Mouse (Mus musculus) MEL (cell line): Measurements from ENCODE around the gene Podxl. TPM values are rescaled to one million over a fixed set of nuclear protein-coding genes. Genes with fewer than 3 reads are reported as not detected.

Experiments
- DNase-seq: peaks from one replicate; pipeline ENCODE4 v3.0.0; 2011; ENCODE audit warnings: low read depth, low spot score
- H3K27ac ChIP-seq: 2 replicates; pipeline ENCODE4 v1.5.1; 2012; ENCODE audit warnings: low read depth, mild to moderate bottlenecking, control low read depth, low read length, moderate library complexity; ENCODE audit not compliant: control insufficient read depth
- H3K27me3 ChIP-seq, 2 experiments: fragments of 150-350 bp in 1 of 2; sonication (generic) in 1 of 2; 2 replicates each; pipeline ENCODE4 v1.6.1; 2012; ENCODE audit warnings: low read length in 2 of 2, mild to moderate bottlenecking in 2 of 2, improper control_type of control experiment in 1 of 2, moderate library complexity in 1 of 2; ENCODE audit not compliant: insufficient read depth in 2 of 2, control insufficient read depth in 1 of 2
- H3K36me3 ChIP-seq, 2 experiments: 2 replicates each; pipeline ENCODE4 v1.6.1; 2012 to 2014; ENCODE audit warnings: low read length in 2 of 2, improper control_type of control experiment in 1 of 2, inconsistent platforms in 1 of 2, mild to moderate bottlenecking in 1 of 2; ENCODE audit not compliant: insufficient read depth in 2 of 2, control insufficient read depth in 1 of 2
- H3K4me1 ChIP-seq, 2 experiments: fragments of 150-350 bp in 1 of 2; sonication (generic) in 1 of 2; 2 replicates each; pipeline ENCODE4 v1.6.1; 2012; ENCODE audit warnings: low read length in 2 of 2, improper control_type of control experiment in 1 of 2, mild to moderate bottlenecking in 1 of 2; ENCODE audit not compliant: insufficient read depth in 2 of 2, control insufficient read depth in 1 of 2
- H3K4me3 ChIP-seq, 2 experiments: fragments of 150-350 bp in 1 of 2; sonication (generic) in 1 of 2; 2 replicates each; pipeline ENCODE4 v1.5.1; 2012; ENCODE audit warnings: low read depth in 2 of 2, low read length in 2 of 2, mild to moderate bottlenecking in 2 of 2, moderate library complexity in 2 of 2, control low read depth in 1 of 2, improper control_type of control experiment in 1 of 2; ENCODE audit not compliant: control insufficient read depth in 1 of 2, insufficient read depth in 1 of 2
- H3K79me2 ChIP-seq: 2 replicates; pipeline ENCODE4 v1.6.1; 2012; ENCODE audit warnings: mild to moderate bottlenecking, low read length, moderate library complexity; ENCODE audit not compliant: control insufficient read depth, poor library complexity, insufficient read depth
- H3K9ac ChIP-seq: 2 replicates; pipeline ENCODE4 v1.6.1; 2012; ENCODE audit warnings: low read depth, mild to moderate bottlenecking, control low read depth, low read length, moderate library complexity; ENCODE audit not compliant: control insufficient read depth, poor library complexity, severe bottlenecking
- H3K9me3 ChIP-seq: fragments of 150-350 bp; sonication (generic); replicated peaks from 2 replicates; pipeline ENCODE4 v1.6.1; 2012; ENCODE audit warnings: mild to moderate bottlenecking, low read length, improper control_type of control experiment, moderate library complexity; ENCODE audit not compliant: insufficient read depth
- CTCF ChIP-seq, 3 experiments: IDR thresholded peaks in 2 of 3; conservative IDR thresholded peaks in 1 of 3; 2 replicates each; pipeline ENCODE4 v1.5.1; 2011 to 2012; ENCODE audit warnings: low read length in 3 of 3, low read depth in 2 of 3, mild to moderate bottlenecking in 2 of 3, improper control_type of control experiment in 1 of 3, inconsistent platforms in 1 of 3, mixed read lengths in 1 of 3, moderate library complexity in 1 of 3; ENCODE audit not compliant: control insufficient read depth in 1 of 3, insufficient read depth in 1 of 3, poor library complexity in 1 of 3, severe bottlenecking in 1 of 3
- ZNF384 ChIP-seq: IDR thresholded peaks from 2 replicates; pipeline ENCODE4 v1.6.1; 2012; ENCODE audit warnings: low read depth, mild to moderate bottlenecking, inconsistent platforms, low read length, improper control_type of control experiment
- polyA plus RNA-seq, 2 experiments: library from polyadenylated mRNA; stranded (reverse) in 1 of 2; unstranded in 1 of 2; fragments of >175 nt in 1 of 2; fragments of >200 nt in 1 of 2; gene quantifications; 2 replicates each; pipeline versions ENCODE4 v1.2.1 to v1.2.4; 2012; ENCODE audit warnings: low replicate concordance in 2 of 2, low read depth in 1 of 2; ENCODE audit not compliant: insufficient read length in 2 of 2, insufficient read depth in 1 of 2, missing spikeins in 1 of 2
- total RNA-seq: library from RNA; depleted of rRNA; stranded (reverse); fragments of 300-350 nt; gene quantifications from 2 replicates; pipeline ENCODE4 v1.2.3, GENCODE M21; 2012; rRNA removed

Gene Podxl
- total and polyA plus RNA-seq, 3 experiments: 19.1 to 40.8 TPM; not detected in 1

- no peaks in the 10 kb centered on the region for H3K9me3 ChIP-seq
- H3K27ac ChIP-seq: no peak overlapping the region
- H3K9ac ChIP-seq: no peak overlapping the region
- no peak for TF ChIP-seq ZNF384
- peak; percentile 30 to 44 (median 38); a peak in 4 of 6 replicates for TF ChIP-seq CTCF (IDR thresholded peaks at IDR 0.05 in 2 of 3, conservative IDR thresholded peaks at IDR 0.05 in 1 of 3; ENCODE audit: control insufficient read depth in 1 of 3, insufficient read depth in 1 of 3, low read depth in 2 of 3, low read length in 3 of 3, poor library complexity in 1 of 3, severe bottlenecking in 1 of 3)
- H3K79me2 ChIP-seq: no peaks in the 10 kb centered on the region
- H3K4me3 ChIP-seq: no peak overlapping the region
- no peaks in the 10 kb centered on the region for H3K27me3 ChIP-seq
- DNase-seq: peak; percentile 33
- no peaks in the 10 kb centered on the region for H3K4me1 ChIP-seq
- peaks cover 4 to 26% of the 10 kb centered on the region in 2 experiments for H3K36me3 ChIP-seq
Measured at GRCm38 (mm10) chr6:31478221-31478620, 85.6 kb downstream of the Podxl start.

Other genes with a start within 250 kb of the Podxl start
- gene Mkln1, start 165.2 kb downstream of the Podxl start, total RNA-seq: 126 and 135 TPM in 2 replicates
- gene Mkln1, start 165.2 kb downstream of the Podxl start, polyA plus RNA-seq: 100 to 1,000 TPM; 115 to 187 TPM